Mouse (Mus musculus) hindbrain, embryonic 10.5 days (tissue): Measurements from ENCODE around the gene Mrps30. TPM values are rescaled to one million over a fixed set of nuclear protein-coding genes. Genes with fewer than 3 reads are reported as not detected.

Experiments
- DNase-seq: peaks from one replicate; pipeline ENCODE4 v3.0.0-alpha.2; 2017; ENCODE audit warnings: low spot score
- H3K27ac ChIP-seq: fragments of 300-500 bp; sonication (generic); 2 replicates; pipeline ENCODE4 v1.5.1; 2016; ENCODE audit warnings: mild to moderate bottlenecking, moderate library complexity
- H3K27me3 ChIP-seq: fragments of 300-500 bp; sonication (generic); 2 replicates; pipeline ENCODE4 v1.6.1; 2016; ENCODE audit warnings: mild to moderate bottlenecking; ENCODE audit not compliant: poor library complexity, insufficient read depth, severe bottlenecking
- H3K36me3 ChIP-seq: fragments of 300-500 bp; sonication (generic); 2 replicates; pipeline ENCODE4 v1.6.1; 2016; ENCODE audit warnings: mild to moderate bottlenecking, moderate library complexity
- H3K4me1 ChIP-seq: fragments of 300-500 bp; sonication (generic); replicated peaks from 2 replicates; pipeline ENCODE4 v1.6.1; 2016; ENCODE audit warnings: mild to moderate bottlenecking
- H3K4me3 ChIP-seq: fragments of 300-500 bp; sonication (generic); 2 replicates; pipeline ENCODE4 v1.5.1; 2016; ENCODE audit warnings: mild to moderate bottlenecking, moderate library complexity
- H3K9me3 ChIP-seq: fragments of 300-500 bp; sonication (generic); 2 replicates; pipeline ENCODE4 v1.6.1; 2016; ENCODE audit warnings: mild to moderate bottlenecking, moderate library complexity
- WGBS: fragments of 180-500 bp; shearing (Covaris S2); methylation state at CpG from one replicate; pipeline ENCODE4 v1.1.7; 2016; 5-methylcytosine and 5-hydroxymethylcytosine counted together
- polyA plus RNA-seq: library from polyadenylated mRNA; unstranded; fragments of >200 nt; fragmentation: Nextera tagmentation; extraction: Ambion mirVana; gene quantifications from 2 replicates; pipeline ENCODE4 v1.2.1, GENCODE M21; 2016

Gene Mrps30
- polyA plus RNA-seq, 1 experiment from 2014 or later = 38.8 TPM

DNA sequence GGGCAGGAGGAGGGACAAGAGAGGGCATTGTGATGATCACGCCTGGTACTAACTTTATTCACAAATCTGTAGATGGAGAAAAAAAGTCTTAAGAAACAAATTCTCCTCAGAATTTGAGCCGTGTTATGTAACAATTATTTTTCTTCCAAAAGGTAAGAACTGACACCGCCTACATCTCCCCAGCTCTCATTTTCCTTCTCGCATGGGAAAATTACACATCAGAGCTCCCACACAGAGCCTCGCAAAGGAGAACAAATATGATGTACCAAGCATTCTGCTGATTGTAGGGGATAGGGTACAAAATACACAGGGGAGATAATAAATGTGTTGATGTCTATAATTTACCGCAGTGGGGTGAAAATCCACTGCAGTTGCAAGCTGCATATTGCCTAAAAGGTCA is 23.7 kb downstream of the Mrps30 start:
- Histone ChIP-seq H3K36me3 (no peaks in the 10 kb centered on the region), H3K27me3 (no peaks in the 10 kb centered on the region), H3K9me3 (no peaks in the 10 kb centered on the region), H3K27ac (no peak overlapping the region), H3K4me3 (no peak overlapping the region), H3K4me1 (no peaks in the 10 kb centered on the region)
- WGBS = 92% methylated on average over 6 of the region's 6 CpGs
- no peak for DNase-seq

DNA sequence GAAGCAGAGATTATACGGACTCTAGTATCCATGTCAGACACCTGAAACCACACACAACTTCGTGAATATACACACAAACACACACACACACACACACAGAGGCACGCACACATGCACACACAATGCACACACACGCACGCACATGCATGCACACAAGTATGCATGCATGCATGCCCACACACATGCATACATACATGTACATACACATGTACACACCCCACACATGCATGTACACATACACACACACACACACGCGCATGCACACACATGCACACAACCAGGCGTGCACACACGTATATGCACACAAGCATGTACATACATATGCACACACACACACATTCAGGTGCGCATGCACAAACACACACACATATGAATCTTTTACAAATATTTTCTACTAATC is 36.2 kb downstream of the Mrps30 start:
- Histone ChIP-seq H3K4me1 (no peaks in the 10 kb centered on the region), H3K36me3 (no peaks in the 10 kb centered on the region), H3K27me3 (no peaks in the 10 kb centered on the region), H3K27ac (no peak overlapping the region), H3K4me3 (no peak overlapping the region), H3K9me3 (no peaks in the 10 kb centered on the region)
- 89% methylated on average over 10 of the region's 10 CpGs for WGBS
- no peak for DNase-seq

DNA sequence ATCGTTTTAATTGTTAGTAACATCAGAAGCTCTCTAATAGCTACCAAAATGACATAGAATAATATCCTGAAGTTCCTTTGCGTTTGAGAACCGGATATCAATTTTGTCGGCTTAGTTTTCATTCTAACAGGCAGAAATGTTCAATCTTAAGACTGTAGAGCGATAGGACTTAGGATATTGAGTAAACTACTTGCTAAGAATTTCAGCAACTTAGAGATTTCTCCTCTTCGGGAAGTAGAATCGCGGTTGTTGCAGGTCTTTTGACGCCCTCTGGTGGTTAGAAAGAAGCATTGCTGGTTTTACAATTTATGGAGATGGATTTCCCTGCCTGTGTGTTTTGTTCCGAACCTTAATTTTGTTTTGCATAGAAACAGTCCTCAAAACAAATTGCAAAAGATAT is 36.8 kb downstream of the Mrps30 start:
- H3K4me3 ChIP-seq = no peak overlapping the region
- no peaks in the 10 kb centered on the region for H3K9me3 ChIP-seq
- H3K36me3 ChIP-seq = no peaks in the 10 kb centered on the region
- no peak for DNase-seq
- no peaks in the 10 kb centered on the region for H3K4me1 ChIP-seq
- no peaks in the 10 kb centered on the region for H3K27me3 ChIP-seq
- WGBS = 28% methylated on average over 10 of the region's 10 CpGs
- H3K27ac ChIP-seq = no peak overlapping the region

Other genes with a start within 250 kb of the Mrps30 start
- 0.49 and 1.1 TPM in 2 replicates for gene B430218F22Rik, start 622 bp downstream of the Mrps30 start, polyA plus RNA-seq